Mouse (Mus musculus) spleen, adult 2 months (tissue): Measurements from ENCODE around the gene Icam1.

ENCODE experiments used
- CTCF ChIP-seq: fragments of 200-500 bp; IDR thresholded peaks from 2 replicates; pipeline ENCODE4 v1.5.1; 2011; ENCODE audit warnings: mild to moderate bottlenecking, inconsistent platforms; ENCODE audit not compliant: insufficient read depth, insufficient read length, insufficient replicate concordance; ENCODE audit errors: extremely low read depth
- POLR2A ChIP-seq: fragments of 200-500 bp; IDR thresholded peaks from 2 replicates; pipeline ENCODE4 v1.6.1; 2011; ENCODE audit warnings: low read depth, low read length, inconsistent platforms

DNA sequence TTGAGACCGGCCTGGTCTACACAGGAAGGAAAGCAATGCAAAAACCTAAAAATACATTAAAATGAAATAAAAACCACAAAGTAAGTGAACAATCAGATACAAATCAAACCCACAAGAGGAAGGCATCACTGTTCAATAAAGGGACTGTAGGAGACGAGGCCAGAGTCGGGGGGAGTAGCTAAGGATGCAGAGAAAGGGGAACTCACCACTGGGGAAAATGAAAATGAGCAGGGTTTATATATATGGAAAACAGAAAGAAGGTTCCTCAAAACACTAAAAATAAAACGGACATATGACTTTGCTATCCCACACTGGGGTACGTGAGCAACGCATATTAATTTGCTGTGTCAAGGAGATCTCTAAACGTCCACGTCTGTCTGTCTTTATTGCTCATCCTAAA lies 18.7 kb upstream of the Icam1 start:
- no peak for TF ChIP-seq CTCF
- no peak for TF ChIP-seq POLR2A
